Mouse (Mus musculus): ENCODE results near the gene Basp1. TPM values are rescaled to one million over a fixed set of nuclear protein-coding genes. Genes with fewer than 3 reads are reported as not detected.

Gene Basp1
- polyA plus RNA-seq, 1 experiment, result 6.5 TPM

- Histone ChIP-seq H3K4me1 (ENCODE audit: control insufficient read depth, insufficient read depth, low read length) (no peaks in the 10 kb centered on the region), H3K4me3 (replicated peaks; ENCODE audit: control insufficient read depth, low read depth, low read length) (no peak overlapping the region), H3K27ac (ENCODE audit: control insufficient read depth, insufficient read depth, low read depth, low read length, poor library complexity) (no peak overlapping the region)
- no peak for TF ChIP-seq POLR2A (IDR thresholded peaks at IDR 0.05; ENCODE audit: borderline replicate concordance, control insufficient read depth, low read depth, low read length)
- TF ChIP-seq CTCF (IDR thresholded peaks at IDR 0.05; ENCODE audit: control insufficient read depth, insufficient read depth, low read length), result no peak
- 84% methylated on average over 6 of the region's 6 CpGs for WGBS
Measured at GRCm38 (mm10) chr15:25343263-25343662, 70.3 kb downstream of the Basp1 start.

- 90% methylated on average over 11 of the region's 11 CpGs for WGBS
- TF ChIP-seq CTCF (IDR thresholded peaks at IDR 0.05; ENCODE audit: control insufficient read depth, insufficient read depth, low read length) (no peak), POLR2A (IDR thresholded peaks at IDR 0.05; ENCODE audit: borderline replicate concordance, control insufficient read depth, low read depth, low read length) (no peak)
- Histone ChIP-seq H3K4me3 (replicated peaks; ENCODE audit: control insufficient read depth, low read depth, low read length) (no peak overlapping the region), H3K4me1 (ENCODE audit: control insufficient read depth, insufficient read depth, low read length) (no peaks in the 10 kb centered on the region), H3K27ac (ENCODE audit: control insufficient read depth, insufficient read depth, low read depth, low read length, poor library complexity) (no peak overlapping the region)
Measured at GRCm38 (mm10) chr15:25335277-25335676, 78.3 kb downstream of the Basp1 start.

GRCm38 (mm10) chr15:25331877-25332445, 81.6 kb downstream of the Basp1 start:
- 78% methylated on average over 16 of the region's 16 CpGs for WGBS
- no peak for TF ChIP-seq POLR2A (IDR thresholded peaks at IDR 0.05; ENCODE audit: borderline replicate concordance, control insufficient read depth, low read depth, low read length)
- no peak for TF ChIP-seq CTCF (IDR thresholded peaks at IDR 0.05; ENCODE audit: control insufficient read depth, insufficient read depth, low read length)
- Histone ChIP-seq H3K27ac (ENCODE audit: control insufficient read depth, insufficient read depth, low read depth, low read length, poor library complexity) (no peak overlapping the region), H3K4me1 (ENCODE audit: control insufficient read depth, insufficient read depth, low read length) (no peaks in the 10 kb centered on the region), H3K4me3 (replicated peaks; ENCODE audit: control insufficient read depth, low read depth, low read length) (no peak overlapping the region)

- WGBS, result 67% methylated on average over 4 of the region's 4 CpGs
- H3K4me1 ChIP-seq (ENCODE audit: control insufficient read depth, insufficient read depth, low read length), result no peaks in the 10 kb centered on the region
- TF ChIP-seq POLR2A (IDR thresholded peaks at IDR 0.05; ENCODE audit: borderline replicate concordance, control insufficient read depth, low read depth, low read length) (no peak), CTCF (IDR thresholded peaks at IDR 0.05; ENCODE audit: control insufficient read depth, insufficient read depth, low read length) (no peak)
Measured at GRCm38 (mm10) chr15:25330946-25331345, 82.6 kb downstream of the Basp1 start.

GRCm38 (mm10) chr15:25322601-25323000, 91.0 kb downstream of the Basp1 start:
- WGBS, result 60% methylated on average over 2 of the region's 2 CpGs
- Histone ChIP-seq H3K4me1 (ENCODE audit: control insufficient read depth, insufficient read depth, low read length) (no peaks in the 10 kb centered on the region; the same call in 1 of the 2 replicates), H3K27ac (ENCODE audit: control insufficient read depth, insufficient read depth, low read depth, low read length, poor library complexity) (no peak overlapping the region), H3K4me3 (replicated peaks; ENCODE audit: control insufficient read depth, low read depth, low read length) (no peak overlapping the region)
- no peak for TF ChIP-seq CTCF (IDR thresholded peaks at IDR 0.05; ENCODE audit: control insufficient read depth, insufficient read depth, low read length)

More at GRCm38 (mm10) chr15:25330946-25331345, 82.6 kb downstream of the Basp1 start:
- H3K4me3 ChIP-seq (replicated peaks; ENCODE audit: control insufficient read depth, low read depth, low read length), result no peak overlapping the region
- H3K27ac ChIP-seq (ENCODE audit: control insufficient read depth, insufficient read depth, low read depth, low read length, poor library complexity), result no peak overlapping the region

GRCm38 (mm10) chr15:25322111-25322510, 91.5 kb downstream of the Basp1 start:
- Histone ChIP-seq H3K4me1 (ENCODE audit: control insufficient read depth, insufficient read depth, low read length) (no peaks in the 10 kb centered on the region; the same call in 1 of the 2 replicates), H3K27ac (ENCODE audit: control insufficient read depth, insufficient read depth, low read depth, low read length, poor library complexity) (peak overlapping the region; percentile 42; the same call in 1 of the 2 replicates), H3K4me3 (replicated peaks; ENCODE audit: control insufficient read depth, low read depth, low read length) (no peak overlapping the region)
- 25% methylated on average over 3 of the region's 3 CpGs for WGBS
- TF ChIP-seq CTCF (IDR thresholded peaks at IDR 0.05; ENCODE audit: control insufficient read depth, insufficient read depth, low read length) (no peak), POLR2A (IDR thresholded peaks at IDR 0.05; ENCODE audit: borderline replicate concordance, control insufficient read depth, low read depth, low read length) (no peak)

GRCm38 (mm10) chr15:25321636-25322035, 91.9 kb downstream of the Basp1 start:
- no peak for TF ChIP-seq CTCF (IDR thresholded peaks at IDR 0.05; ENCODE audit: control insufficient read depth, insufficient read depth, low read length)
- TF ChIP-seq POLR2A (IDR thresholded peaks at IDR 0.05; ENCODE audit: borderline replicate concordance, control insufficient read depth, low read depth, low read length), result no peak
- 33% methylated on average over 4 of the region's 4 CpGs for WGBS
- no peak overlapping the region for H3K4me3 ChIP-seq (replicated peaks; ENCODE audit: control insufficient read depth, low read depth, low read length)
- H3K27ac ChIP-seq (ENCODE audit: control insufficient read depth, insufficient read depth, low read depth, low read length, poor library complexity), result peak overlapping the region; percentile 57; the same call in 1 of the 2 replicates
- H3K4me1 ChIP-seq (ENCODE audit: control insufficient read depth, insufficient read depth, low read length), result no peaks in the 10 kb centered on the region; the same call in 1 of the 2 replicates

GRCm38 (mm10) chr15:25314471-25314870, 99.1 kb downstream of the Basp1 start:
- TF ChIP-seq POLR2A (IDR thresholded peaks at IDR 0.05; ENCODE audit: borderline replicate concordance, control insufficient read depth, low read depth, low read length) (no peak), CTCF (IDR thresholded peaks at IDR 0.05; ENCODE audit: control insufficient read depth, insufficient read depth, low read length) (no peak)

More at GRCm38 (mm10) chr15:25314471-25314870, 99.1 kb downstream of the Basp1 start:
- H3K4me3 ChIP-seq (replicated peaks; ENCODE audit: control insufficient read depth, low read depth, low read length), result no peak overlapping the region
- no peaks in the 10 kb centered on the region for H3K4me1 ChIP-seq (ENCODE audit: control insufficient read depth, insufficient read depth, low read length)
- WGBS, result 86% methylated on average over 3 of the region's 3 CpGs
- no peak overlapping the region for H3K27ac ChIP-seq (ENCODE audit: control insufficient read depth, insufficient read depth, low read depth, low read length, poor library complexity)

Other genes starting within 250 kb of the Basp1 start
- gene Myo10, start 208.8 kb upstream of the Basp1 start, polyA plus RNA-seq (2011; ENCODE audit: insufficient read depth, insufficient read length, low replicate concordance, missing spikeins), result 19.1 and 26.8 TPM in 2 replicates